Mouse (Mus musculus) v-Abl transformed pro-B cells (cell line): ENCODE results near the gene Irx1.

Experiments used
- in situ Hi-C, 2 experiments: fragments of 400-800 bp; cut with MboI; formaldehyde crosslinking; loops; one replicate each; pipeline ENCODE4 v1.15.1; 2025; ENCODE audit not compliant: unreplicated experiment in 2 of 2

Gene Irx1

GRCm38 (mm10) chr13:71963356-71964351 is at the start of gene Irx1:
Gene Irx1 (minus strand): TSS chr13:71963723.
- in situ Hi-C loops: no loop called here

DNA sequence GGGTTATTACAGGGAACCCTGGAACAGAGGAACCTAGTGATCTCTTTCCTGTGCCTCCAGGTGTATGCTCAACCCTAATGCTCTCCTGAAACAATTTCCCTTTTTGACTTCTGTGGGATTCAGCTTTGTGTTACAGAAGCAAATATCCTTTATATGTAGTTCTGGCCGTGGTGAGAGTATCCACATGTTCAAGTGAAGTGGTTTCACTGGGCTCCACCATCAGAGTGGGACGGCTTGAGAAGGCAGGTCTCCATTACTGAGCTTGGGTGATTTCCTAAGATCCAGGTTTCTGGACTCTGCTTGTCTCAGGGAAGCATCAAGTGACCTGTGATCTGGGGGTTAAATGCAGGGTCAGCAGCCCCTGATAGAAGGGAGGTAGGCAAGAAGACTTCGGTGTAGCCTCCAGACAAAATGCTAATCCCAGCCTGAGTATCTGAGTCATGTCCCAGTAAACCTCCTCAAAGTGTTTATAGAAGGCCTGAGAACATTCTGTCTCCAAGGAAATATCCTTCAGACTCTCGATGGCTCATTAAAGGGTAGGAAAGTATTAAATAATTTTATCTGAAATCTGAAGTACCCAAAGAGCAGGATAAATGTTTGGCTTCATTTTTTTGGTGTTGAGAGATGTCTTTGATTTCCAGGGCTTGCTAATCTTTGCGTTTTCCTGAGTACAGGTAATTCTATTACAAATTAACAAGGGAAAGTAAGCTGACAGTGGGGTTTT is 16.6 kb upstream of the Irx1 start:
- in situ Hi-C loops: no loop called here

DNA sequence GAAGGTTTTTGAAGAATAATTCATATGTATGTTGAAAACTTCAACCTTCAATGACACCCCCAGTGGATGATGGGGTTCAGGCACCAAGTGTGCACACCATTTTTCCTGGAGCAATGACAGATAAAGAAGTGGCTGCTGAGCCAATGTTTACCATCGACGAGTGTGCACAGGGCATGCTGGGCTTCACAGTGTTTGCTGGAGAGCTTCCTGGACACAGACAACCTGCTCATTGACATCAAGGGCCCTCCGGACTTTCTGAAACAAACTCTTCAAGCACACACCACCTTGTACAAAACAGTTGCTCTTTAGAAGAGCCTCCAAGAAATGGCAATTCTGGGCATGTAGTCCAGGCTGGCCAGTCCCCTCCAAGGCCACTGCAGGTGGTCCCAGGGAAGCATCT is 12.2 kb upstream of the Irx1 start:
- in situ Hi-C loops: no loop called here

DNA sequence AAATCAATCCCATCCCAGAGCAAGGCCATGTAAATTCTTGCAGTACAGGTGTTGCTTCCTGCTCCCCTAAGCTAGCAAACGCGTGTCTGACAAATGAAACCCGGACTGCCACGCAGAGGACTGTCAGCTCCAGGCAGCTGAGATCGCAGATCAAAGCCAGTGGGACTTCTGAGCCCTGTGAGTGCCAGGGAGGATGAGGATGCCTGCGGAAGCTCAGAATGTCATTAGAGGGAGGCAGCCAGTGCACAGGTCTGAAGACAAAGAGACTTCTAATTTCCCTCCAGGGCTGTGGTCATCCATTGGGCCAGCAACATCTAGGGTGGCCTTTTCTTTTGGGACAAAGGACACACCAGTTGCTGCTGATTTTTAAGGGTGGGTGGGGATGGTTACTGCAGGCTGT is 4.8 kb upstream of the Irx1 start:
- in situ Hi-C loops: no loop called here

GRCm38 (mm10) chr13:71967341-71968250 is 4.1 kb upstream of the Irx1 start:
- in situ Hi-C loops: no loop called here

GRCm38 (mm10) chr13:71966631-71967030 is 3.1 kb upstream of the Irx1 start:
- in situ Hi-C loops: no loop called here

DNA sequence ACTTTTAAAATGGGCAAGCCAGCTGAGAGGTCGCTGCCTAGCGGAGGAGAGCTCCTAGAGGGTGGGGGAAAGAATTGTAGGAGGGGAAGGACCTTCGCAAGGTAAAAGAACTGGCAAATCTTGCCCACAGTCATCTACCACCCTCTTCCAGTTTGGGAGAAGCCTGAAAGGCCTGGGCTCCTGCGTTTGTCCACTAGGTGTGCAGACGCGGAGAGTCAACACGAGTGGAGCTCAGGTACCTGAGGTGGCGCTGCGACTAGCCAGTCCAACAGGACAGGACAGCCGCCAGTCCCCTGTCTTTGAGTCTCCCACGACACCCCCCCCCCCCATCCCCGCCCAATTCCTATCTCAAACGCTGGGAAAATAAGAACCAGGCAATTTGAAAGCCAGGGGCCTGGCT is 843 bp upstream of the Irx1 start:
- in situ Hi-C loops: no loop called here

GRCm38 (mm10) chr13:71962661-71963355 is 715 bp downstream of the Irx1 start:
- in situ Hi-C loops: no loop called here

GRCm38 (mm10) chr13:71961891-71962660 is 1.4 kb downstream of the Irx1 start:
- in situ Hi-C loops: no loop called here

DNA sequence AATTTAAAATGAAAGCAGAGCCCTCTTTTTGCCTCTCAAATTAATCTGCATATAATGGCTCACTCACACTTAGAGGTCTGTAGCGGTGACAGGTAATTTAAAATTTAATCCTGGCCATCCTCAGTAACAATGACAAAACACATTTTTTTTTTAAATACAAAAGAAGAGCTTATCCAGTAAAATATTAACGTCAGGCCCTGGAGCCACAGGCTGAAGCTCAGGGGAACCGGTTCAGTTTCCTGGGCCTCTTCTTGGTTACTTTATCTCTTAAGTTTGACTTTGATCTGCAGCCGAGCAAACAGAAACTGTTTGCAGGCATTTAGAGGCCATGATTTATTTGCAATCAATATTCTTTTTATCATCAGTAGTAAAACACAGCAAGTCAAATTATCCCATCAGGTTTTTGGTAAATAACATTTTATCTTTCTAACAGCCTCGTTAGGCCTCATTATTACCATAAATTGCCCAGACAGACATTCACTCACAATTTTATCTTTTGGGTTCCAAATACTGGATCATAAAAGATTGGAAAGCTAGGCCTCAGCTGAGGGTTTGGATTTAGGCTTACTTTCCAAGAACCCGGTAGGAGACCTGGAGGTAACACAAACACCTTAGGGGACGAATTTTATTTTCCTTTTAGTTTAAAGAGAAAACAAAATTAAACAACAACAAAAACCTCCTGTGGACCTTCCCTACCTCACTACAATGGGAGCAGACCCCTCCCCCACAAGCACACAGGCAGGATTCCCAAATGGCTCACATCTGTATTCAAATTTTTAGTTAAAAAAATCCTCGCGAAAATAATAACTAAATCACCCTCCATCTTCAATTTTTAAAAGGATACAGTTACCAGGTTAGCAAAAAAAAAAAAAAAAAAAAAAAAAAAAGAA is 2.4 kb downstream of the Irx1 start:
- in situ Hi-C loops: no loop called here

- in situ Hi-C loops: no loop called here
These were observed 3.2 kb downstream of the Irx1 start for GRCm38 (mm10) chr13:71960277-71960672.

- in situ Hi-C loops: no loop called here
These were observed 3.9 kb downstream of the Irx1 start for GRCm38 (mm10) chr13:71959361-71960276.

DNA sequence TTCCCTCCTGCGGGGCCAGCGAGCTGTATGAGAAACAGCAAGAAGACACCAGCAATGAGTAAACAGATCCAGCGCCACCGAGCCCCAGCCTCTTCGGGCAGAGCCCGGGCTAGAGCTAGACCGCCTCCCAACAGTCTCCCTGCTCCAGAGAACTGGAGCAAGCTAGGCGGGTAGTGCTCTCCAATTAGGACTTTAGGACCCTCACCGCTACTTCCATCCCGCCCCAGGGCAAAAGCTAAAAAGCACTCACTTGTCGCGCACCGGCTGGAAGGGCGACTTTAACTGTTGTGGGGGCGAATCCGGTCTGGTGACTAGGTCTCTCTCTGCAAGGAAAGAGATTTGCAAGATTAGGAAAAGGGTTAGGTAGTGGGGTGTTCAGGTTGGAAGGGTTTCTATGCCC is 4.9 kb downstream of the Irx1 start:
- in situ Hi-C loops: no loop called here

- in situ Hi-C loops: no loop called here
These were observed 5.6 kb downstream of the Irx1 start for GRCm38 (mm10) chr13:71957811-71958351.

- in situ Hi-C loops: no loop called here
These were observed 6.4 kb downstream of the Irx1 start for GRCm38 (mm10) chr13:71957147-71957546.

DNA sequence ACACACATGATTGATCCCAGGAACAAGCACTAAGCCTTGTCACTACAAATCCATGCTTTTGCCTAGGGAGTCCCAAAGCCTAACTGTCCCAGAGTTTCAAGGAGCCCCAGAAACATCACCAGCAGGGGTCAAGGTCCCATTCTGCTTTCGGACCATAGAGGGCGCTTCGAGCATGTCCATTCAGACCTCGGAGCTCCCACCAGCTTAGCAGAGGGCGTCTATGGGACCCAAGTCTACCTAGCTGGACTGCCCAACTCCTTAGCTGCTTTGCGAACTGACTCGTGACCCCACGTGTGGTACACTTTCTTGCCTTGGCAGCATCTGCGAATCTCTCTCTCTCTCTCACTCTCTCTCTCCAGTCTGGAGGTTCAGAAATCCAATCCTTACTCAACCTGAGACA is 7.0 kb downstream of the Irx1 start:
- in situ Hi-C loops: no loop called here

GRCm38 (mm10) chr13:71951966-71952365 is 11.6 kb downstream of the Irx1 start:
- in situ Hi-C loops: no loop called here
